Mouse (Mus musculus) liver, postnatal 0 days (tissue): ENCODE results near the gene Harbi1.

ENCODE experiments used
- CTCF ChIP-seq: sonication (generic); IDR thresholded peaks from 2 replicates; pipeline ENCODE4 v1.5.1; 2016; ENCODE audit warnings: antibody characterized with exemption, low read depth
- EP300 ChIP-seq: IDR thresholded peaks from 2 replicates; pipeline ENCODE4 v1.6.1; 2016; ENCODE audit warnings: antibody characterized with exemption, low read depth, mild to moderate bottlenecking

DNA sequence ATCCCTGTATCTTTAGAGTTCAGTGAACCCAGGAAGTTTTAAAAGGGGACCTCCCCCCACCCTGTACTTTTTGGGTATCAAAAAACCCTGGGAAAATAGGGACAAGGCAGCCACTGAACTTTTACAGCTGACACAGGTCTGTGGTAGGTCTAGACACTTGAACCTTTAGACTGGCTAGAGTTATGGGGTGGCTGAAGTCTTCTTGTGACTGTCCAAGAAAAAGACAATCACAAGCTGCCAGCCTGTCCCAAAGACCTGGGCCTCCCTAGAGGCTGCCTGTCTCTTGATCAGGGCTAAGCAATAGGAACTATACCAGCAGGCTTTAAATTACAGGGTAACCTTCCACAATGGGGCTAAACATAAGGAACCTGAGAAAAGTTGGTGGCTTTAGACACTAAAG lies 33.7 kb upstream of the Harbi1 start:
- no peak for TF ChIP-seq CTCF
- no peak for TF ChIP-seq EP300
